Mouse (Mus musculus) MEL (cell line): Measurements from ENCODE around the gene Plcb4.

Experiments
- CTCF ChIP-seq, 3 experiments: IDR thresholded peaks in 2 of 3; conservative IDR thresholded peaks in 1 of 3; 2 replicates each; pipeline ENCODE4 v1.5.1; 2011 to 2012; ENCODE audit warnings: low read length in 3 of 3, low read depth in 2 of 3, mild to moderate bottlenecking in 2 of 3, improper control_type of control experiment in 1 of 3, inconsistent platforms in 1 of 3, mixed read lengths in 1 of 3, moderate library complexity in 1 of 3; ENCODE audit not compliant: control insufficient read depth in 1 of 3, insufficient read depth in 1 of 3, poor library complexity in 1 of 3, severe bottlenecking in 1 of 3
- MYC ChIP-seq: IDR thresholded peaks from 2 replicates; pipeline ENCODE4 v1.6.1; 2011; ENCODE audit warnings: low read depth, mild to moderate bottlenecking, low read length, improper control_type of control experiment, moderate library complexity
- POLR2A ChIP-seq, 2 experiments: IDR thresholded peaks; 2 replicates each; pipeline ENCODE4 v1.6.1; 2011 to 2012; ENCODE audit warnings: low read length in 2 of 2, mild to moderate bottlenecking in 2 of 2, control low read depth in 1 of 2, improper control_type of control experiment in 1 of 2, low read depth in 1 of 2, moderate library complexity in 1 of 2; ENCODE audit not compliant: control insufficient read depth in 1 of 2, insufficient read depth in 1 of 2, poor library complexity in 1 of 2
- SIN3A ChIP-seq: IDR thresholded peaks from 2 replicates; pipeline ENCODE4 v1.6.1; 2012; ENCODE audit warnings: low read length, improper control_type of control experiment, inconsistent platforms
- USF1 ChIP-seq: IDR thresholded peaks from 2 replicates; pipeline ENCODE4 v1.6.1; 2014; ENCODE audit warnings: low read depth, mild to moderate bottlenecking, inconsistent platforms, low read length, improper control_type of control experiment, moderate library complexity
- ZNF384 ChIP-seq: IDR thresholded peaks from 2 replicates; pipeline ENCODE4 v1.6.1; 2012; ENCODE audit warnings: low read depth, mild to moderate bottlenecking, inconsistent platforms, low read length, improper control_type of control experiment

DNA sequence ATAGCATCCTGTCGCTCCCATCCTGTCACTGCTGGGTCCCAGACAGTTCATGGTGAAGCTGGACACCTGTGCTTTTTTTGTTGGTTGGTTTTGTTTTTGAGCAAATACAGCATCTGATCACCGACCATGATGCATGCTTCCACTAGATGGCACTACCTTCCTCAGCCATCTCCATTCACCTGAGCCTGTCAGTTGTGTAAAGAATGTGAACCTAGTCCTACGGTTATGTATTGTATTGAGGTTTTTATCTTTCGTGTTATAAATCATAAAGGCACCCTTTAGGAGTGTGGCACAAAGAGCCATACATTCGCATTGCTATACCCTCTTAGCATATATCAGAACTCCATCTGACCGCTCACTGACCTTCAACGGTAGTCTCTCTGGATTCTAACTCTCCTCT, 343.3 kb downstream of the Plcb4 start:
- no peak for TF ChIP-seq ZNF384
- TF ChIP-seq MYC: no peak
- TF ChIP-seq POLR2A (IDR thresholded peaks at IDR 0.05; ENCODE audit: control insufficient read depth in 1 of 2, insufficient read depth in 1 of 2, low read depth in 1 of 2, low read length in 2 of 2, poor library complexity in 1 of 2): no peak
- peak in 2 of 3 experiments; percentile 9 to 15; a peak in 2 of 6 replicates for TF ChIP-seq CTCF (IDR thresholded peaks at IDR 0.05 in 2 of 3, conservative IDR thresholded peaks at IDR 0.05 in 1 of 3; ENCODE audit: control insufficient read depth in 1 of 3, insufficient read depth in 1 of 3, low read depth in 2 of 3, low read length in 3 of 3, poor library complexity in 1 of 3, severe bottlenecking in 1 of 3)
- TF ChIP-seq SIN3A: no peak
- no peak for TF ChIP-seq USF1
